Mouse (Mus musculus): ENCODE data around the gene Mob3a. TPM values are rescaled to one million over a fixed set of nuclear protein-coding genes. Genes with fewer than 3 reads are reported as not detected.

Mob3a gene
- polyA plus RNA-seq, 1 experiment from 2014 or later = 34.5 TPM

DNA sequence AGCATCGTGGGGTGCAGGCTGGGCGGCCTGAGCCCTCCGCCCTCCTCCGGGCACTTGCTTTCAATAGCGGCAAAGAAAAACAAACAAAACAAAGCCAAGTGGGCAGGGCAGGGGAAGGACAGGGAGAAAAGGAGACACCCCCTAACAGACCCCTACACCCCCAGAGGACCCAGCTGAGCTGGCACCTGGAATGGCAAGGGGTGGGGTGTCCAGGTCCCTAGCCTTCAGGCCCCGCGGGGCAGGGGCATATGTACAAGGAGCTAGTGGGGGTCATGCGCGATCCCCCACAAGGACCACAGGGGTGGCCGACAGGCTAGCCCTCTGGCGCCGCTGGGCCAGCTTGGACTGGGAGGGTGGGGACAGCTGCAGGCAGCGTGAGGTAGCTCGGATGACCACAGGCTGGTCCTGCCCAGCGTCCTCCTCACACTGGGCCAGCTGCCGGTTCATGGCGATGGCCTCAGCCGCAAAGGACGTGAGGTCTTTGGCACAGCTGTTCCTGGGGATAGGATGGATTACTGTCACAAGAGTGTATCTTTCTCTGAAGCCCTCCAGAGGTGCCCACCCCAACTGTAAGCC, 34.9 kb downstream of the Mob3a start:
- Histone ChIP-seq H3K79me2 (ENCODE audit: inconsistent target) (peaks cover 39% of the 10 kb centered on the region), H3K27ac (no peak overlapping the region), H3K4me3 (ENCODE audit: inconsistent target) (no peak overlapping the region), H3K36me3 (ENCODE audit: inconsistent target) (peaks cover 48% of the 10 kb centered on the region)
- 90% methylated on average over 19 of the region's 19 CpGs for WGBS (ENCODE audit: missing documents)

DNA sequence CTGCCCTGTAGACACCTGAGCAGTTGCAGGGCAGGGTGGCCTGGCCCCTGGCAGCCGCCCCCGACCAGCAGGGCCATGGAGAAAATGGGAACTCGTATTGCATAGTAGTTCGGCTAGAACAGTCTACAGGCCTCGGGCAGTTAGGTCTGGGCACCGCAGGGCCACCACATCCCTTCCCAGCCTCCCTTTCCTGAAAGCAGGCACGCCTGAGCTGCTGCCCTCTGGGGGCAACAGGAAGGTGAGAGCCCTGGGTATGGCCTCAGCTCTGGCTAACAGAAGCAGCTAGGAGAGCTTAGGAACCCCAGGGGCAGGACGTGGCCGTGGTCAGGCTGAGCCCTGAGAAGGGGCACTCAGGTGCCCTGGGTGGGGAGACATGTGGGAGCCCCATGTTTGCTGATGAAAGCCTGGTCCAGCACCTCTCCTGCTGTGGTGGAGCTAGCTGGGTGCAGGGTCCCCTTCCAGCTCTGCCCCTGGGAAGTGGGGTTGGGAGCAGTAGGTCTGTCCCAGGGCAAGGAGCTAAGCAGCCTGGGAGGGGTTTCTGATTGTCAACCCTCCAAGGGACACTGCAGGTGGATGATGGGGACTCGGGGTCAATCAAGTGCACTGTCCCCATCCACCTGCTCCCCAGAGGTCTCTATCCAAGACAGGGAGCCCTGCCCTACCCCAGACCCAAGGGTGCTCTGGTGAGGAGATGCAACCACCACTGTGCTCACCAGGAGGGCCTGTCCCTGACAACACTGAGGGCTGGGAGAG, 35.6 kb downstream of the Mob3a start:
- peaks cover 40% of the 10 kb centered on the region for H3K36me3 ChIP-seq (ENCODE audit: inconsistent target)
- WGBS (ENCODE audit: missing documents) = 29% methylated on average over 10 of the region's 10 CpGs
- H3K4me3 ChIP-seq (ENCODE audit: inconsistent target) = no peak overlapping the region
- peak overlapping the region; percentile 93 for H3K27ac ChIP-seq
- H3K79me2 ChIP-seq (ENCODE audit: inconsistent target) = peaks cover 31% of the 10 kb centered on the region

DNA sequence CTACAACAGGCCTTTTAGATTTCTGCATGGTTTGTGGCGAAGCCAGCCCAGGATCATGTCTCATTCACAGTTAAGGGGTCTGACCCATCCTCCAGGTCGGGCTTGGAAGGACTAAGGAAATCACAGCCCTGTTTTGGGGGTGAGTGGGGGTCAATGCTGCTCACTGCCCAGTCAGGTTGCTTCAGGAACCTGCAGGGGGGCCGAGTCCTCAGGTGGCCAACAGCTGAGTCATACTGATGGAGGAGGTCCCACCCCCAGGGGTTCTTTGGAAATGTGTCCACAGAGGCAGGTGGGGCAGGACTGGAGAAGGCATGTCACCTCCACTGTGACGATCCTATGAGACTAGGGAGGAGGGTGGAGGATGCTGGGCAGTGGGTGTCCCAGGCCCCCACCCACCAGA, 36.3 kb downstream of the Mob3a start:
- H3K27ac ChIP-seq = peak overlapping the region; percentile 93
- peaks cover 33% of the 10 kb centered on the region for H3K36me3 ChIP-seq (ENCODE audit: inconsistent target)
- H3K4me3 ChIP-seq (ENCODE audit: inconsistent target) = no peak overlapping the region
- 47% methylated on average over 4 of the region's 4 CpGs for WGBS (ENCODE audit: missing documents)
- peaks cover 24% of the 10 kb centered on the region for H3K79me2 ChIP-seq (ENCODE audit: inconsistent target)

DNA sequence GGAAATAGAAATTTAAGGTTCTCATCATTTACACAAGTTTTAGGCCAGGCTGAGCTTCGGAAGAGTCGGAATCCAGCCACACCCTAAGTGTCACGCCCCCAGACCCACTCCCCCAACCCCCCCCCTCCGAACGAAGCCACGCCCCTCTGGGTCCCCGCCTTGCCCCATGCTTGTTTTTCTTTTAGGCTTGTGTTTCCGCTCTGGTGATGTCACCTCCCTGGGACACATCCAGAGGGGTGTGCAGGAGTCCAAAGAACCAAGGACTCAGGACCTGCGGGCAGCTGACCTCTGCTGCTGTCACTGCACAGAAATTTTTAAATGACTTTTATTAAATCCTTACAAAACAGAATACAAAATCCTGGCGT, 36.8 kb downstream of the Mob3a start:
- Histone ChIP-seq H3K79me2 (ENCODE audit: inconsistent target) (peaks cover 19% of the 10 kb centered on the region; the same call in 1 of the 2 replicates), H3K27ac (peak overlapping the region; percentile 93), H3K4me3 (ENCODE audit: inconsistent target) (no peak overlapping the region), H3K36me3 (ENCODE audit: inconsistent target) (peaks cover 29% of the 10 kb centered on the region)
- 30% methylated on average over 8 of the region's 10 CpGs for WGBS (ENCODE audit: missing documents)

DNA sequence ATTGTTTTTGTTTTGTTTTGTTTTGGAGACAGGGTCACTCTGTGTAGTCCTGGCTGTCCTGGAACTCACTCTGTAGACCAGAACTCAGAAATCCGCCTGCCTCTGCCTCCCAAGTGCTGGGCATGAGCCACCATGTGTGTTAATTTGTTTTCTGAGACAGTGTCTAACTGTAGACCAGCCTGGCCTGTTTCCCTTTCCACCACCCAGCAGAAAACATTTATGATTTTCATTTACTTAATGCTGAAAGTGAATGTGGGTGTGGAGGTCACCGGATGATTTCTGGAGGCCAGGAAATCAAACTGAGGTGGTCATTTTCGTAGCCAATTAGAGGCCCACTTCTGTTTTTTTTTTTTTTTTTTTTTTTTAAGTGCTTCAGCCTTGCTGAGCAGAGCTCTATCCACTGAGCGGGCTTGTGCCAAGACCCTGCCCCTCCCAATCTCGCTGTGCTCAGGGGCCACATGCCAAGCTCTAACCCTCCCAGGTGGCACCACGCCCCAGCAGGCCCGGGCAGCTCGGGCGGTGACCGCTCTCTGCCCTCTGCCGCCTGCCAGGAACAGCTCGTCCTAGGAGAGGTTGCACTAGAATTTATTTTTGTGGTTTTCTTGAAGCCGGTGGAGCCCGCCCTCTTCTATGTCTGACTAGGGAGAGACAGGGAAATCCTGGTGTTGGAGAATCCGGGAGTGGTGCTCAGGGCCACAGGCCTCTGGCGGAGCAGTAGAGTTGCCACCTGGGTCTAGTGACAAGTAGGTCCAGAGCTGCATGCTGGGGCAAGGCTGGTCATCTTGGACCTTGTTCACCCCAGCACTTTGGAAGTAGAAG, 37.4 kb downstream of the Mob3a start:
- WGBS (ENCODE audit: missing documents) = 9% methylated on average over 16 of the region's 16 CpGs
- H3K4me3 ChIP-seq (ENCODE audit: inconsistent target) = no peak overlapping the region

DNA sequence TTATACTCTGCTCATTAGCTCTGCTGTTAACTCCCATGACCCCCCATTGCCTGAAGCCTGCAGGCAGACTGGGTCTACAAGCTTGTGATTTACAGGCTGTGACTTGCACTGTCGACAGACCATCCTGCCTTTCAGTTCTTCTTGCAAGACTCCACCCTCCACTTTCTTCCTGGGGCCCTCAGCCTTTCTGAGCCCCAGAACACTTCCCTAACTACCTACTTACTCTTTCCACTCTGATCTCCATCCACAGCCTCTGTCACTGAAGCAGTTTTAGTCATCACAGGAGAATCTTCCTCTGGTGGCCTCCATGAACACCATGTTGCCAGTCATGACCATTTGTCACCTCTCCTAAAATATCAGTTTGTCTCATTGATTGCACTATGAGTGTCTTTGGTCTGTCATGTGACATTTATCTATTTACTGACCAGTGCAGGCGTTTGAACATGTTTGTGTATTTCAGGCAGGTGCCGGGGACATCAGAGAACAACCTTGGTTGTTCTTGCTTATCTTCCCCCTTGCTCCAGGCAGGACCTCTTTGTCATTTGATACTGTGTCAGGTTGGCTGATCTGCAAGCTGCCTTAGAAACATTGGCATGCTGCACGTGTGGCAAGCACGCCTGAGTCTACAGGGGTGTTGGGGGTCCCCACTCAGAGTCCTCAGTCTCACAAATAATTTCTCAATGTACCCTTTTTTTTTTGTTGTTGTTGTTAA, 38.1 kb downstream of the Mob3a start:
- Histone ChIP-seq H3K79me2 (ENCODE audit: inconsistent target) (peaks cover 6% of the 10 kb centered on the region; the same call in 1 of the 2 replicates), H3K27ac (peak overlapping the region; percentile 93), H3K36me3 (ENCODE audit: inconsistent target) (peaks cover 15% of the 10 kb centered on the region), H3K4me3 (ENCODE audit: inconsistent target) (no peak overlapping the region)
- WGBS (ENCODE audit: missing documents) = 29% methylated on average over 5 of the region's 5 CpGs

More for the DNA sequence above, 37.4 kb downstream of the Mob3a start:
- peak overlapping the region; percentile 93 for H3K27ac ChIP-seq
- H3K79me2 ChIP-seq (ENCODE audit: inconsistent target) = peaks cover 13% of the 10 kb centered on the region; the same call in 1 of the 2 replicates
- H3K36me3 ChIP-seq (ENCODE audit: inconsistent target) = peaks cover 23% of the 10 kb centered on the region

DNA sequence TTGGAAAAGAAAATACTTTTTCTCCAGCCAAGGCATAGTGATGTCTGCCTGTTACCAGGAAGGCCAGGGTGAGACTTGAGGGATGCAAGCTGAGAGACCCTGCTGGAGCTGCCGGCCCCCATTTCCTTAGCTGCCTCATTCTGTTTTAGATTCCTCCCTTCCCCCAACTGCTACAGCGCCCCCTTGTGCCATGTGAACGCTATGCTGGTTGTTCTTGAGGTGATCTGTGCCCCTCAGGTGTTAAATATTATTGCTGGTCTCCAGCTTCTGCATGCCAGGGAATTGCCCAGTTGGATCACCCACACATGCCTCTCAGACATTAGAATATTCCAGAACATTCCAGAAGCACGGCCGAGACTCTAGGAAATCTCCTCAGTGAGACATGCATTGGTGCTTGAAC, 40.6 kb downstream of the Mob3a start:
- no peaks in the 10 kb centered on the region for H3K36me3 ChIP-seq (ENCODE audit: inconsistent target)
- WGBS (ENCODE audit: missing documents) = 73% methylated on average over 3 of the region's 5 CpGs

DNA sequence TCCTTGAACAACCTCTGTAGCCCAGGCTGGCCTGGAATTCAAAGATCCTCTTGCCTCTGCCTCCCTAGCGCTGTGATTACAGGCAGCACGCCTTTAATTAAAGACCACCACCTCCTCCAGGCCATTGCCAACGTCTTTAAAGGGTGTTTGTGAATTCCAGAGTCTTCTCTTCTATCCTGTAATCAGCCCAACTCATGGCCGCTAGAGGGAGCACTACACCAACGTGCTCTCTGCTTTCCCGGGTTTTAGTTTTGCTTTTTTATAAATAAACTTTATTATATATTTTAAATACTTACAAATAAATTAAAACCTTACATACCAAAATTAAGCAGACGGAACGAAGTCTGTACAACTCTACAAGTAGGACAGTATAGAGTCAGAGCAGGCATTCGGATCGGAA, 42.6 kb downstream of the Mob3a start:
- H3K4me3 ChIP-seq (ENCODE audit: inconsistent target) = peak overlapping the region; percentile 14; the same call in 1 of the 2 replicates
- WGBS (ENCODE audit: missing documents) = 11% methylated on average over 10 of the region's 10 CpGs
- H3K79me2 ChIP-seq (ENCODE audit: inconsistent target) = peaks cover 11% of the 10 kb centered on the region; the same call in 1 of the 2 replicates
- peak overlapping the region; percentile 53 for H3K27ac ChIP-seq
- H3K36me3 ChIP-seq (ENCODE audit: inconsistent target) = no peaks in the 10 kb centered on the region

More for the DNA sequence above, 40.6 kb downstream of the Mob3a start:
- Histone ChIP-seq H3K27ac (no peak overlapping the region), H3K4me3 (ENCODE audit: inconsistent target) (no peak overlapping the region), H3K79me2 (ENCODE audit: inconsistent target) (no peaks in the 10 kb centered on the region)

DNA sequence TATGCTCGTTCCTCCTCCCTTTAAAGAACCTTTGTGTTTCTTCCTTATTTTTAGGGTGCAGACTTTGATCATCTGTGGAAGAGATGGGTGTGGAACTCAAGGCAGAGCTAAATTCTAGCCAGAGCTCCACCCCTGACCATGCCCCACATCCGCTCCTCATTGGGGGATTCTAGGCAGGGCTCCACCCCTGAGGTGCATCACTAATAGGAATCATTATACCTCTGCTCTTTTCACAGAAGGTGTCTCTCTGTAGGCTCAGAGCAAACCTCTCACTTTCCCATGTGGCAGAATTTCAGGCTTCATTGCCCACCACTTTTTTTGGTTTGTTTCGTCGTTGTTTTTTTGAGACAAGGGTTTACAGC, 43.0 kb downstream of the Mob3a start:
- Histone ChIP-seq H3K79me2 (ENCODE audit: inconsistent target) (peaks cover 11% of the 10 kb centered on the region; the same call in 1 of the 2 replicates), H3K4me3 (ENCODE audit: inconsistent target) (peak overlapping the region; percentile 14; the same call in 1 of the 2 replicates), H3K36me3 (ENCODE audit: inconsistent target) (no peaks in the 10 kb centered on the region), H3K27ac (peak overlapping the region; percentile 53)
- WGBS (ENCODE audit: missing documents) = 14% methylated on average over 4 of the region's 4 CpGs

DNA sequence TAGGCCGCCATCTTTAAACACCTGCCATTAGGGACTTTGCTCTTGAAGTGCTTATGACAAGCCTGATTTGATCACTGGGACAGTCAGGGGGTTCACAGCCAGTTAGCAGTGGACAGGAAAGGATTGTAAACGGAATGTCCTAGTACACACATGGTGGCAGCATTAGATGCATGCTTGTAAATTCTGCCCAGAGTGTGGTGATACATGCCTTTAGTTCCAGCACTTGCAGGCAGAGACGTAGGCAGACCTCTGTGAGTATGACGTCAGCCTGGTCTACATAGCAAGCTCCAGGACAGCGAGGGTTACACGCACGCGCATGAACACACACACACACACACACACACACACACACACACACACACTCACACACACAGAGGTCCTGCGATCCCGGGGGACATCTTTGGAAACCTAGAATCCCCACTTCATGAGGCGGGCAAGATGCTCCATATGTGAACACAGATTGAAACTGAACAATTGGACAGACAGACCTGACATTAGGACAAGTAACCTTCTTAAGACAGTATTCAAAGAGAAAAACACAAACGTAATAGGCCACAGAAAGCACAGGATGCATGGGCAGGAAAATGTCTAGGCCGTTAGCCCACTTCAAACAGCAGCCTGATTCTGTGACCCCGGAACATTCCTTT, 43.5 kb downstream of the Mob3a start:
- H3K4me3 ChIP-seq (ENCODE audit: inconsistent target) = no peak overlapping the region
- 55% methylated on average over 14 of the region's 14 CpGs for WGBS (ENCODE audit: missing documents)
- H3K27ac ChIP-seq = peak overlapping the region; percentile 53
- no peaks in the 10 kb centered on the region for H3K36me3 ChIP-seq (ENCODE audit: inconsistent target)
- peaks cover 12% of the 10 kb centered on the region; the same call in 1 of the 2 replicates for H3K79me2 ChIP-seq (ENCODE audit: inconsistent target)

DNA sequence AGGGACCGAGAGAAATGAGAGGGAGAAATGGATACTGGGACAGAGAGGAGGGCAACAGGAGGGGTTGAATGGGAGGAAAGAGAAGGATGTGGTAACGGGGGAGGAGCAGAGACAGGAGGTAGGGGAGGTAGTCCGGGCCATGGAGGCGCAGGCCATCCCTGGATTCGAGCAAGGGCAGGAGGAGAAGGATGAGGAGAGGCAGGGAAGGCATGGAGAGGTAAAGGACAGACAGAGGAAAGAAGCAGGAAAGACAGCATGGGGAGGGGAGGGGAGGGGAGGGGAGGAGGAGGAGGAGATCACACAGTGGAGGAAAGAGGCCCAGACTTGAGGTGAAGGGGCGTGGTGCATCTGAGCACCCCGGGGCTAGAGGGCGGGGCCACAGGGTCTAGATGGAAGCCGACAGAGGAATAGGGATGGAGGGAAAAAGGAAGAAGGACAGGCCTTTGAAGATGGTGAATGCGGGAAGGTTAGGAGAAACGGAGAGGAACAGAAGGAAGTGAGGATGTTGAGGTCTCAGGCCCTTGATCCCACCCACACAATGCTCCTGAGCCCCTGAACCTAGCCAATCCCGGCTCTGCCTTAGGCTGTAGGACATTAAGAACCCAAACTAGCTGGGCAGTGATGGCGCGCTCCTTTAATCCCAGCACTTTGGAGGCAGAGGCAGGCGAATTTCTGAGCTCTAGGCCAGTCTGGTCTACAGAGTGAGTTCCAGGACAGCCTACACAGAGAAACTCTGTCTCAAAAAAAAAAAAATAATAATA, 44.7 kb downstream of the Mob3a start, which contains the start of gene Btbd2:
Btbd2 (minus strand) TSS at position 209 of the 761 bp plus-strand sequence.
- Histone ChIP-seq H3K27ac (peak within 1 kb of the TSS; percentile 61), H3K36me3 (ENCODE audit: inconsistent target) (no peaks in the 10 kb centered on the region), H3K4me3 (ENCODE audit: inconsistent target) (peak within 1 kb of the TSS; percentile 37), H3K79me2 (ENCODE audit: inconsistent target) (peaks cover 24% of the 10 kb centered on the region; the same call in 1 of the 2 replicates)
- WGBS (ENCODE audit: missing documents) = 43% methylated on average over 11 of the region's 15 CpGs

DNA sequence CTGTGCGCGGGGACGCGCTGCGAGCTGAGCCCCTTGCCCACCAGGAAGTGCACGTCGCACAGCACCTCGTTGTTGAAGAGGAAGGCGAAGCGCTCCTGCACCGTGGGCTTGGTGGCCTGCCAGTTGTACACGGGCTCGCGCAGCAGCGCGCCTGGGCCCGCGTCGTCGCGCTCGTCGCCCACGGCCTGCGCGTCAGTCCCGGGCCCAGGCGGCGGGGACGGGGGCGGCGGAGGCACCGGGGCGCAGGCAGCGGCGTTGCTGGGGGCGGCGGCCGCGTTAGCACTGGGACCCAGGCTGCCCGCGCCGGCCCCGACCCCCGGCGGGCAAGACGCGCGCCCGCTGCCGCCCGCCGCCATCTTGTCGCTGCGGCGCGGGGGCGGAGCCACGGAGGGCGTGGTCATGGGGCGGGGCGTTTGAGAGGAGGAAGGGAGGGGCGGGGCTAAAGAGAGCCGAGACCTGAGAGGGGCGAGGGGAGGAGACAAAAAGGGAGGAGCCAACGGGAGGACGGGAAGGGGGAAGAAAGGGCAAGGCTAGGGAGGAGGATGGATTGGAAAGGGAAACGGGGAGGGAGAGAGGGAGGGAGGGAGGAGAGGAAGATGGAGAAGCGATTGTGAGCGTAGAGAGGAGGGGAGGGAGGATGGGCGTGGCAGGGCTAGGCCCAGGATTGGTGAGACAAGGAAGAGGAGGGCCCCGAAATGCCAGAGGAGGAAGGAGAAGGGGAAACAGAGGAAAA, 45.5 kb downstream of the Mob3a start:
- H3K79me2 ChIP-seq (ENCODE audit: inconsistent target) = peaks cover 24% of the 10 kb centered on the region; the same call in 1 of the 2 replicates
- H3K36me3 ChIP-seq (ENCODE audit: inconsistent target) = no peaks in the 10 kb centered on the region
- H3K27ac ChIP-seq = peak overlapping the region; percentile 61
- WGBS (ENCODE audit: missing documents) = under 1% methylated on average over 68 of the region's 72 CpGs
- H3K4me3 ChIP-seq (ENCODE audit: inconsistent target) = peak overlapping the region; percentile 37

All from macrophage (primary cell).